Mouse (Mus musculus): ENCODE measurements around the gene Arg1. TPM values are rescaled to one million over a fixed set of nuclear protein-coding genes. Genes with fewer than 3 reads are reported as not detected.

Arg1 gene
- total and polyA plus RNA-seq, 3 experiments = 0.26 TPM; not detected in 2

DNA sequence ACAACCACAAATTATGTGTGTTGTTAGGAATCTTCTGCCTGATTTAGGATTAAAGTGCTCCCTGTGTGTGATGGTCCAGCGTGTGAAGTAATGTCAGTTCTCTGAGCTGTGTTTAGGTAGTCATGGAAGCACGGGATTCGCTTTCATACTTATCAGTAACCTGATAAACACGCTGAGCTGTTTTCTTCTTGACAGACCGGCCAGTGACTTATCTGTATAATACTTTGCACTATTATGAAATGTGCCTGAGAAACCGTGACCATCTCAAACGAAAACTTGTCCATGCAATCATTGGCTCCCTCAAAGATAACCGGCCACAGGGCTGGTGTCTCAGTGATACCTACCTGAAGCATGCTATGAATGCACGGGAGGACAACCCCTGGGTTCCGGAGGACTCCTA is 21.7 kb downstream of the Arg1 start:
- H3K9ac ChIP-seq (ENCODE audit: control insufficient read depth, low read depth, low read length, poor library complexity, severe bottlenecking) = no peak overlapping the region
- no peaks in the 10 kb centered on the region for H3K4me1 ChIP-seq (ENCODE audit: control insufficient read depth in 1 of 2, insufficient read depth in 2 of 2, low read length in 2 of 2)
- H3K9me3 ChIP-seq (replicated peaks; ENCODE audit: insufficient read depth, low read length) = no peaks in the 10 kb centered on the region
- DNase-seq (ENCODE audit: low read depth, low spot score) = no peak
- peaks cover 0 to 7% of the 10 kb centered on the region in 2 experiments; a peak in 2 of 4 replicates for H3K36me3 ChIP-seq (ENCODE audit: control insufficient read depth in 1 of 2, insufficient read depth in 2 of 2, low read length in 2 of 2)
- H3K79me2 ChIP-seq (ENCODE audit: control insufficient read depth, insufficient read depth, low read length, poor library complexity) = no peaks in the 10 kb centered on the region
- H3K27ac ChIP-seq (ENCODE audit: control insufficient read depth, low read depth, low read length) = no peak overlapping the region
- H3K27me3 ChIP-seq (ENCODE audit: control insufficient read depth in 1 of 2, insufficient read depth in 2 of 2, low read length in 2 of 2) = no peaks in the 10 kb centered on the region
- no peak for TF ChIP-seq ZC3H11A (IDR thresholded peaks at IDR 0.05; ENCODE audit: low read depth, low read length)
- no peak for TF ChIP-seq CHD1 (IDR thresholded peaks at IDR 0.05; ENCODE audit: low read depth, low read length)
- TF ChIP-seq TBP (IDR thresholded peaks at IDR 0.05; ENCODE audit: low read depth, low read length) = no peak
- TF ChIP-seq POLR2AphosphoS2 (IDR thresholded peaks at IDR 0.05; ENCODE audit: low read length) = no peak
- TF ChIP-seq ELF1 (IDR thresholded peaks at IDR 0.05; ENCODE audit: low read depth, low read length) = no peak
- TF ChIP-seq ZKSCAN1 (IDR thresholded peaks at IDR 0.05; ENCODE audit: low read depth, low read length) = no peak
- TF ChIP-seq MAX (IDR thresholded peaks at IDR 0.05; ENCODE audit: low read length) = no peak
- TF ChIP-seq NRF1 (IDR thresholded peaks at IDR 0.05; ENCODE audit: insufficient read depth, low read depth, low read length, poor library complexity, severe bottlenecking) = no peak
- no peak for TF ChIP-seq KAT2A (conservative IDR thresholded peaks at IDR 0.05; ENCODE audit: low read depth, low read length)
- TF ChIP-seq TAL1 (IDR thresholded peaks at IDR 0.05; ENCODE audit: low read length) = no peak
- TF ChIP-seq ETS1 (IDR thresholded peaks at IDR 0.05; ENCODE audit: low read depth, low read length) = no peak
- no peak for TF ChIP-seq ZMIZ1 (IDR thresholded peaks at IDR 0.05; ENCODE audit: low read depth, low read length)
- no peak for TF ChIP-seq JUND (IDR thresholded peaks at IDR 0.05; ENCODE audit: low read depth, low read length)
- TF ChIP-seq RAD21 (IDR thresholded peaks at IDR 0.05; ENCODE audit: low read depth, low read length) = no peak
- no peak for TF ChIP-seq BHLHE40 (IDR thresholded peaks at IDR 0.05; ENCODE audit: borderline replicate concordance, low read depth, low read length)
- no peak for TF ChIP-seq EP300 (IDR thresholded peaks at IDR 0.05; ENCODE audit: low read depth in 1 of 2, low read length in 2 of 2)
- no peak for TF ChIP-seq MAZ (IDR thresholded peaks at IDR 0.05; ENCODE audit: low read depth, low read length)
- no peak overlapping the region for H3K4me3 ChIP-seq (ENCODE audit: control insufficient read depth in 1 of 2, insufficient read depth in 1 of 2, low read depth in 2 of 2, low read length in 2 of 2)

DNA sequence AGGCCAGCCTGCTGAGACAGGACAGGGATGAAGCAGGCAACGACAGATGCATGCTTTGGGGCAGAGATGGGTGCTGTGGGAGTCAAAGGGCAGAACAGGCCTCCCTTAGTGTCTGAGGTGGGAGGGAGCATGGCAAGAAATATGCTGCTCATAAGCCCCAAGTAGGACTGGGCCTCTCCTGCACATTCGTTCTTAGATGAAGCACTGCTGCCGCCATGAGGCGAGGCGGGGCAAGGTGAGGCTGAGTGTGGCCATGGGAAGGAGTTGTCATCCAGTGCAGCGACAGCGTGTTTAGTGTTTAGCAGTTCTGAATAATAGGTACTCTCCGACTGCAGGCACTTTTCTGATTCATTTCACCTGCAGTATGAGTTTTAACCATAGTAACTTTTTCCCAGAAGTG is 31.4 kb downstream of the Arg1 start:
- Histone ChIP-seq H3K27ac (ENCODE audit: control insufficient read depth, low read depth, low read length) (no peak overlapping the region), H3K79me2 (ENCODE audit: control insufficient read depth, insufficient read depth, low read length, poor library complexity) (no peaks in the 10 kb centered on the region), H3K27me3 (ENCODE audit: control insufficient read depth in 1 of 2, insufficient read depth in 2 of 2, low read length in 2 of 2) (no peaks in the 10 kb centered on the region), H3K9me3 (replicated peaks; ENCODE audit: insufficient read depth, low read length) (no peaks in the 10 kb centered on the region), H3K4me1 (ENCODE audit: control insufficient read depth in 1 of 2, insufficient read depth in 2 of 2, low read length in 2 of 2) (no peaks in the 10 kb centered on the region), H3K4me3 (ENCODE audit: control insufficient read depth in 1 of 2, insufficient read depth in 1 of 2, low read depth in 2 of 2, low read length in 2 of 2) (no peak overlapping the region), H3K36me3 (ENCODE audit: control insufficient read depth in 1 of 2, insufficient read depth in 2 of 2, low read length in 2 of 2) (peaks cover 0 to 19% of the 10 kb centered on the region in 2 experiments; a peak in 2 of 4 replicates), H3K9ac (ENCODE audit: control insufficient read depth, low read depth, low read length, poor library complexity, severe bottlenecking) (no peak overlapping the region)
- no peak for DNase-seq (ENCODE audit: low read depth, low spot score)
- no peak for TF ChIP-seq TBP (IDR thresholded peaks at IDR 0.05; ENCODE audit: low read depth, low read length)
- no peak for TF ChIP-seq ETS1 (IDR thresholded peaks at IDR 0.05; ENCODE audit: low read depth, low read length)
- TF ChIP-seq MXI1 (IDR thresholded peaks at IDR 0.05; ENCODE audit: low read depth, low read length) = no peak
- TF ChIP-seq ZMIZ1 (IDR thresholded peaks at IDR 0.05; ENCODE audit: low read depth, low read length) = no peak
- TF ChIP-seq CHD1 (IDR thresholded peaks at IDR 0.05; ENCODE audit: low read depth, low read length) = no peak
- no peak for TF ChIP-seq GATA1 (IDR thresholded peaks at IDR 0.05; ENCODE audit: low read depth, low read length)
- no peak for TF ChIP-seq MAZ (IDR thresholded peaks at IDR 0.05; ENCODE audit: low read depth, low read length)
- TF ChIP-seq KAT2A (conservative IDR thresholded peaks at IDR 0.05; ENCODE audit: low read depth, low read length) = no peak
- no peak for TF ChIP-seq MAFK (IDR thresholded peaks at IDR 0.05; ENCODE audit: borderline replicate concordance, low read depth, low read length)
- no peak; the same call in 1 of the 2 replicates for TF ChIP-seq POLR2AphosphoS5 (IDR thresholded peaks at IDR 0.05; ENCODE audit: borderline replicate concordance, low read depth, low read length)
- no peak for TF ChIP-seq POLR2AphosphoS2 (IDR thresholded peaks at IDR 0.05; ENCODE audit: low read length)
- no peak for TF ChIP-seq NELFE (IDR thresholded peaks at IDR 0.05; ENCODE audit: low read depth, low read length)
- no peak for TF ChIP-seq RCOR1 (IDR thresholded peaks at IDR 0.05; ENCODE audit: low read depth, low read length)
- TF ChIP-seq BHLHE40 (IDR thresholded peaks at IDR 0.05; ENCODE audit: borderline replicate concordance, low read depth, low read length) = no peak

Data from MEL (cell line).